Mouse (Mus musculus) brain, adult 10 weeks (tissue): ENCODE data around the gene Olfr981. TPM values are rescaled to one million over a fixed set of nuclear protein-coding genes. Genes with fewer than 3 reads are reported as not detected.

Experiments
- polyA plus RNA-seq: library from polyadenylated mRNA; stranded (reverse); fragments of 350-450 nt; fragmentation: Illumina TruSeq; extraction: RNeasy Lipid Tissue Mini Kit (QIAGEN cat#74804); gene quantifications from one replicate; pipeline ENCODE4 v1.2.3, GENCODE M21; 2015; ENCODE audit warnings: low read depth, low replicate concordance

Gene Olfr981
- not detected for polyA plus RNA-seq

DNA sequence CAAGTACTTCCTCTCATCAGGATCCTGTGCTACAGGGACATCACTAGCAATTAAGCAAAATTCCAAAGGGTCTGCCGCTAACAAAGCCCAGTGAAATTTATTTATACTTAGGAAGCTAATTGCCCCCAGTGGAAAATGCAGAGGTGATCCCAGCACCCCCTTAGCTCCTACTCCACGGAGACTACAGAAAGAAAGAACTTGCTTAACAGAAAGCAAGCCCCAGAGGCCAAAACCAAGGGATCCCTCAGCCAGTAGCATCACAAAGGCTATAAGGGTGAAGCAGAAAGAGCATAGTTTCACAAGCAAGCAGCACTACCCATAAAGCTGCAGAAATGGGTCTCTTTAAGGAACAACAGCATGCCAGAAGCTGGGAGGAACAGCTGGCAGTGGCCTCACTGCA, at the start of gene Olfr981:
Gene Olfr981, plus strand, starts transcription at position 301 of the 400 bp plus-strand sequence.

DNA sequence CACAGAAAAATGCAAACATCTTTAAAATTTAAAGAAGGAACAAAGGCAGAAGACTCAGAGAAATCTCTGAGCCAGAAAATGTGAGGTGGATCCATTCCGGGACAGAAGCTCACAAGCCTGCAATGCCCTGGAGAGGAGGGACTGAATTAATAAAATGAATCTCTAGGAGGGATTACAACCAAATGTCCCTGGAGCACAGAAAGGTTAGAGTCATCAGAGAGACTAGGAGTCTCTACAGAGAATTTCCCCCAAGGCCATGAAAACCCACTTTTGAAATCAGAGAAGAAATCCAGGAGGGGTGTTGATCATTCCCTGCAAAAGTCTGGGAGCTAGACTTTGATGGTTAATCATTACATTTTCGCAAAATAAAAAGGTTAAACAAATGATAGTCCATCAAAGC, 29.5 kb upstream of the Olfr981 start, which contains the start of gene Olfr978:
Gene Olfr978, plus strand, starts transcription at position 301 of the 400 bp plus-strand sequence.

DNA sequence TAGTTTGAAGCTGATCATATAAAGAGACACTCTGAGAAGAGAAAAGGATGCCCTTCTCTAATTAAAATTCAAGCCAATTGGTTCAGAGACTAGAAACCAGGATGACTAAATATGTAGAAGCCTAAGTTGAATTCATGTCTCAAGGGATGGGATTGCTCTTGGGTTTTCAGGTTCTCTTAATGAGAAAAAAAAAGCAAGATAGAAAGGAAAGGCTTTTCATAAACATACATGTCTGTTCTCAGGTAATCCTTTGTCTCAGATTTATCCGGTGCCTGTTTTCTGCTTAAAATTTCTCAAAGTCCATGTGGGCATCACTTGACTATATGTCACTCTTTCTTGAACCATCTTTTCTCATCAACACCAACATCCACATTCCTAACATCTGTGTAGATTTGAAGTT, 17.9 kb upstream of the Olfr981 start, which contains the start of gene Olfr979:
Gene Olfr979, minus strand, starts transcription at position 101 of the 400 bp plus-strand sequence.

DNA sequence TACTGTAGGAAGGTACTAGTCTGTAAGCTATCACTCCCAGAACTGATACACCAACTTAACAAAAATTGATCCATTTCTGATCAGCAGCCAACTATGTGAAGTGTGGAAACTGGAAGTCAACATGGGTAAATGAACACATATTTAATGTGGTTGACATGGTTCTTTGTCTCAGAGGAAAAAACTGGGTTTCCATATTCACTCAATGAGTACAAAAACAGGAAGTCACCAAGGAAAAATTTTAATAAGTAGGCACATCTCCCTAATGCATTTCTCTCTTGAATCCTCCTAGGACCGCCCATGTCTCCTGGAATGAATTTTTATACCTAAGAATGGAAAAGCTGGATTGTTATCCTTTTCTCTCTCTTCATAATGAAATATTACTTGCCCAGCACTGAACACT, 11.8 kb upstream of the Olfr981 start, which contains the start of gene Olfr980:
Gene Olfr980, minus strand, starts transcription at position 101 of the 400 bp plus-strand sequence.

DNA sequence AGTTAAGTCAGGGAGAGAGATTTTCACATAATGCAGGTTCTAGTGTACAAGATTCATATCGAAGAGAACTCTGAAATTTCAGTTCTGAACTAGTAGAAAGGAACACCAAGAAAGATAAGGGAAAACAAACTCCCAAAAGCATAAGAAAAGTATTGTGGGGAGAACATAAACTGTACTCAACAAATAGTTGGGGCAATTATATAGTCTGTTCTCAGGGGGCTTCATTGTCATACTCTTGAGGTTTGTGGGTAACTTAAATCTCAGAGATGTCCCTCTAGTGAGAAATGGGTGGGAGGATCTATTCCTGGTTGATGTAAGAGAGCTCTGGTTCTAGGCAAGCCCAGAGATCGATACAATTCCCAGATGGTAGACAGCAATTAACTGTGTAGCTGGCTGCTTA, 52.3 kb downstream of the Olfr981 start, which contains the start of gene Olfr982:
Gene Olfr982, plus strand, starts transcription at position 301 of the 400 bp plus-strand sequence.

Other genes starting within 250 kb of the Olfr981 start
- not detected for gene Olfr968, start 238.2 kb upstream of the Olfr981 start, polyA plus RNA-seq
- not detected for gene Olfr969, start 230.5 kb upstream of the Olfr981 start, polyA plus RNA-seq
- gene Olfr970, start 212.6 kb upstream of the Olfr981 start, polyA plus RNA-seq = not detected
- gene Olfr971, start 184.6 kb upstream of the Olfr981 start, polyA plus RNA-seq = not detected
- gene Olfr972, start 155.0 kb upstream of the Olfr981 start, polyA plus RNA-seq = not detected
- gene Olfr229, start 114.1 kb upstream of the Olfr981 start, polyA plus RNA-seq = not detected
- not detected for gene Olfr974, start 84.0 kb upstream of the Olfr981 start, polyA plus RNA-seq
- gene Olfr975, start 69.4 kb upstream of the Olfr981 start, polyA plus RNA-seq = not detected
- gene Olfr976, start 60.3 kb upstream of the Olfr981 start, polyA plus RNA-seq = not detected
- gene Olfr978, start 29.4 kb upstream of the Olfr981 start, polyA plus RNA-seq = not detected
- gene Olfr979, start 18.0 kb upstream of the Olfr981 start, polyA plus RNA-seq = not detected
- gene Olfr980, start 11.9 kb upstream of the Olfr981 start, polyA plus RNA-seq = not detected
- not detected for gene Olfr982, start 52.4 kb downstream of the Olfr981 start, polyA plus RNA-seq
- not detected for gene Olfr983, start 72.1 kb downstream of the Olfr981 start, polyA plus RNA-seq
- not detected for gene Olfr984, start 92.7 kb downstream of the Olfr981 start, polyA plus RNA-seq
- gene Olfr985, start 108.7 kb downstream of the Olfr981 start, polyA plus RNA-seq = not detected
- not detected for gene Tmem225, start 126.7 kb downstream of the Olfr981 start, polyA plus RNA-seq
- not detected for gene Olfr986, start 159.5 kb downstream of the Olfr981 start, polyA plus RNA-seq
- gene Zfp202, start 170.9 kb downstream of the Olfr981 start, polyA plus RNA-seq = 4.0 TPM
- gene Scn3b, start 247.8 kb downstream of the Olfr981 start, polyA plus RNA-seq = 72.2 TPM